Mouse (Mus musculus): ENCODE data around the gene Kcnj3. TPM values are rescaled to one million over a fixed set of nuclear protein-coding genes. Genes with fewer than 3 reads are reported as not detected.
"Not testable (repeated sequence)": the region's sequence is repeated elsewhere in the genome, so short reads cannot be mapped to it uniquely, and the experiment has no call there.

Kcnj3 gene
- polyA plus RNA-seq, 1 experiment: not detected

DNA sequence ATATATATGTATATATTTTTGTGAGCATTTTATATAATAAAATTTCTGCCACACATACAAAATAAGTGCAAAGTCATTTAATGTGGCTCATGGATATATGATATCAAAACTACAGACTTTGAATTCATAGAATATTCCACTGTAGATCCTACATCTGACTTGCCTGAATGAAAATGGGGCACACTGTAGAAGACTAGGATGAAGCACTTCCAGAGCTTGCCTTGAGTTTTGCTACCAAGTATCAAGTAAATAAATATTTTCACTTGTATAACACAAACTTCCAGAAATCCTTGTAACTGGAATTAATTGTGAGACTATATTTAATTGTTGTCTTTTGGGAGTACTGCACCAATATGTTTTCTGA, 44.8 kb downstream of the Kcnj3 start:
- Histone ChIP-seq H3K4me3 (no peak overlapping the region), H3K79me2 (ENCODE audit: control insufficient read depth, insufficient read depth) (no peaks in the 10 kb centered on the region), H3K4me2 (ENCODE audit: low read depth) (peak overlapping the region; percentile 42), H3K27me3 (ENCODE audit: control insufficient read depth, insufficient read depth, insufficient read length) (no peaks in the 10 kb centered on the region), H3ac (ENCODE audit: control insufficient read depth, insufficient read length) (no peak overlapping the region), H3K36me3 (ENCODE audit: control insufficient read depth, insufficient read depth) (no peaks in the 10 kb centered on the region)
- TF ChIP-seq MYOG (IDR thresholded peaks at IDR 0.05; ENCODE audit: control insufficient read depth in 1 of 3, insufficient read depth in 1 of 3, insufficient read length in 2 of 3, low read depth in 2 of 3) (no peak), USF1 (IDR thresholded peaks at IDR 0.05; ENCODE audit: low read depth) (no peak)

DNA sequence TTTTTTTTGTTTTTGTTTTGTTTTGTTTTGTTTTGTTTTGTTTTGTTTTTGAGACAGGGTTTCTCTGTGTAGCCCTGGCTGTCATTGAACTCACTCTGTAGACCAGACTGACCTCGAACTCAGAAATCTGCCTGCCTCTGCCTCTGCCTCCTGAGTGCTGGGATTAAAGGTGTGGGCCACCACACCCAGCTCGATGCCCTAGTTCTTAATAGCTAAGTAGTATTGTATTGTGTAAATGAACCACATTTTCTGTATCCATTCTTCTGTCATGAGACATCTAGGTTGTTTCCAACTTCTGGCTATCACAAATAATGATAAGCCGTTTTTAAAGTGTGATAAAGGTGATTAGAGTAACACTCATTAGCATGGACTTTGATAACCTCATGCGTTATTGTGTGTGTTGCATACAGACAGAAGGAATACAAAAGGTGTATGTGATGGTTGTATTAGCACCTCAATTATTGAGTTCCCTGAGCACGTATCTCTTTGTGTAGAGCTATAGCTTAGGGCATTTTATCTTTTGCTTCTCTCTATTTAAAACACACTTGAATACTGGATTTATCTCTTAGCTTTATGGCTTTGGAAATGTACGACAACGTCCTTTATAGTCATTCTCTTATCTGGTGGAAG, 49.8 kb downstream of the Kcnj3 start:
- H3K79me2 ChIP-seq (ENCODE audit: control insufficient read depth, insufficient read depth); H3K4me3 ChIP-seq; H3K4me2 ChIP-seq (ENCODE audit: low read depth); H3K27me3 ChIP-seq (ENCODE audit: control insufficient read depth, insufficient read depth, insufficient read length); H3K36me3 ChIP-seq (ENCODE audit: control insufficient read depth, insufficient read depth); H3ac ChIP-seq (ENCODE audit: control insufficient read depth, insufficient read length): not testable (repeated sequence)

DNA sequence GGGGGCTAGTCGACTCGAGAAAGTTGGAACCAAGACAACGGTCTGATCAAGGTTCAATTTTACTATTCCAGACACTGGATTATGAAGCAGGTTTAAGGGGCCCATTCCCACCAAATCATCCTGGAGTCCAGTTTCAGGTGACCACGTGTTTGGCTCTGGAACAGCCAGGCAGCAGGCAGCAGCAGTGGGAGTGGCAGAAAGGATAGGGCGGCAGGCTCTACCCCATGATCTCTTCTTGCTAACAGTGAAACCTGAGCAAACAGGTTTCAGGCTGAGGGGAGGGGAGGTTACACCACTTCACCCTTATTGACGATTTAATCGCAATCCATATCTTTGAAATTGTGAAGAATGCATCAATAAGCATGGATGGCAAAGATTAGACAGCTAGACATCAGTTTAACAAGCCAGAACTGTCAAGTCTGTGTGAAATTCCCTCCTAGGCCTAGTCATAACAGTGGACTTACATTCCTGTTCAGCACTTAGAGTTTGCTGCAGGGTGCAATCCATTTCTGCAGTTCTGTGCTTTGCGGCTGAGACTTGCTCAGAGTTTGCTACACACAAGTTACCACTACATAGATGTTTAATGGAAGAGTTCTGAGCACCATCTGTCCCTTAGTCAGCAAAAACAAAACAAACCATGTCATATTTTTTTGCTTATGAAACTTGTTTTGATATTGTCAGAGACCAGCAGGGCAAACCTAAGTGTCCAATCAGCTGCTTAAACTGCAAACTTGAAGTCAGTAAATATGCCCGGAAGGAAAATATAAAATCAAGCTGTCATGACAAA, 67.8 kb downstream of the Kcnj3 start:
- no peak overlapping the region for H3K4me3 ChIP-seq
- H3K36me3 ChIP-seq (ENCODE audit: control insufficient read depth, insufficient read depth): no peaks in the 10 kb centered on the region
- TF ChIP-seq MYOG (IDR thresholded peaks at IDR 0.05; ENCODE audit: control insufficient read depth in 1 of 3, insufficient read depth in 1 of 3, insufficient read length in 2 of 3, low read depth in 2 of 3) (no peak), SRF (IDR thresholded peaks at IDR 0.05; ENCODE audit: control insufficient read depth, insufficient read length, low read depth) (no peak), POLR2AphosphoS2 (IDR thresholded peaks at IDR 0.05; ENCODE audit: insufficient read length, low read depth) (no peak), USF1 (IDR thresholded peaks at IDR 0.05; ENCODE audit: low read depth) (no peak), TCF12 (IDR thresholded peaks at IDR 0.05; ENCODE audit: insufficient read depth, poor library complexity, severe bottlenecking) (no peak), REST (IDR thresholded peaks at IDR 0.05; ENCODE audit: insufficient read depth, insufficient read length) (no peak), E2F4 (IDR thresholded peaks at IDR 0.05; ENCODE audit: insufficient read depth) (no peak)
- no peaks in the 10 kb centered on the region for H3K27me3 ChIP-seq (ENCODE audit: control insufficient read depth, insufficient read depth, insufficient read length)
- no peak overlapping the region for H3ac ChIP-seq (ENCODE audit: control insufficient read depth, insufficient read length)
- no peak overlapping the region for H3K4me2 ChIP-seq (ENCODE audit: low read depth)
- H3K79me2 ChIP-seq (ENCODE audit: control insufficient read depth, insufficient read depth): no peaks in the 10 kb centered on the region

DNA sequence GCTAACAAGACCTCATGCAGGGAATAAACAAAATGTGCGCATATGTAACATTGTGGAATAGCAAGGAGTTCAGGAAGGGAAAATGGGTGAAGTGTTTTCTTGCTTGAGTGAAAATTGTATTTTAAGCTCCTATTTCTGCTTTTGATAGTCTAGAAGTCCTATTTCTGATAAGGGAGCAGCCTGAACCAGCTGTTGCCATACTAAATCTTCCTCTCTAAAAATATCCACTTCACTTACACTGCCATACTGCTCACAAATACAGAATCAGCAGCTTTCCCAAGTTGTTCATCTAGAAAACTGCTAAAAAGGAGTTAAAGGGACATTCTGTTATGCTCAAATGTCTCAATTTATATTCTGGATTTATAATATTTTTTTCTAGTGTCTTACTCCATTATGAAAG, 69.9 kb downstream of the Kcnj3 start:
- Histone ChIP-seq H3K4me3 (no peak overlapping the region), H3K27me3 (ENCODE audit: control insufficient read depth, insufficient read depth, insufficient read length) (no peaks in the 10 kb centered on the region), H3K36me3 (ENCODE audit: control insufficient read depth, insufficient read depth) (no peaks in the 10 kb centered on the region), H3K4me2 (ENCODE audit: low read depth) (no peak overlapping the region), H3ac (ENCODE audit: control insufficient read depth, insufficient read length) (no peak overlapping the region), H3K79me2 (ENCODE audit: control insufficient read depth, insufficient read depth) (no peaks in the 10 kb centered on the region)
- TF ChIP-seq MYOG (IDR thresholded peaks at IDR 0.05; ENCODE audit: control insufficient read depth in 1 of 3, insufficient read depth in 1 of 3, insufficient read length in 2 of 3, low read depth in 2 of 3) (peak in 1 of 3 experiments; percentile 30), REST (IDR thresholded peaks at IDR 0.05; ENCODE audit: insufficient read depth, insufficient read length) (no peak)

DNA sequence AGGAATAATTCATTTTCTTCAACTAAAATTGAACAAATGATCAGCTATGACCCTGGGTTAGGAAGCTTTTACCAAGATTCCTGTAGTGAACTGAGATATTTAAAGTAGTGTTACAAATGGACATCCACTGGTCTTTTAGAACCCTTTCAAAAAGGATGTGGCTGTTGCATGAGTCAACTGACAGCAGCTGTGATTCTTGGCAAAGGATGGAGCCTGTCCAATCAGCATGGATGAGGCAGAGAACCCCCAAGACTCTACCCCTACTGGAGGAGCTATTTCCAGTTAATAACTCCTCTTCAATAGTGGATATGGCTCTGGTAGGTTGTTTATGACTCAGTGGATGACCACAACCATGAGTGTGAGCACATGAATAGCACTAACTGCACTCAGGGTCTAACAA, 81.5 kb downstream of the Kcnj3 start:
- TF ChIP-seq MYOD1 (IDR thresholded peaks at IDR 0.05; ENCODE audit: control insufficient read depth in 1 of 3, insufficient read length in 2 of 3, low read depth in 2 of 3) (peak; percentile 9 to 77 (median 68)), TCF12 (IDR thresholded peaks at IDR 0.05; ENCODE audit: insufficient read depth, poor library complexity, severe bottlenecking) (no peak), TCF3 (IDR thresholded peaks at IDR 0.05; ENCODE audit: insufficient read length, low read depth) (no peak), MYOG (IDR thresholded peaks at IDR 0.05; ENCODE audit: control insufficient read depth in 1 of 3, insufficient read depth in 1 of 3, insufficient read length in 2 of 3, low read depth in 2 of 3) (peak in 2 of 3 experiments; percentile 41 to 80), SRF (IDR thresholded peaks at IDR 0.05; ENCODE audit: control insufficient read depth, insufficient read length, low read depth) (no peak)
- no peaks in the 10 kb centered on the region for H3K79me2 ChIP-seq (ENCODE audit: control insufficient read depth, insufficient read depth)

DNA sequence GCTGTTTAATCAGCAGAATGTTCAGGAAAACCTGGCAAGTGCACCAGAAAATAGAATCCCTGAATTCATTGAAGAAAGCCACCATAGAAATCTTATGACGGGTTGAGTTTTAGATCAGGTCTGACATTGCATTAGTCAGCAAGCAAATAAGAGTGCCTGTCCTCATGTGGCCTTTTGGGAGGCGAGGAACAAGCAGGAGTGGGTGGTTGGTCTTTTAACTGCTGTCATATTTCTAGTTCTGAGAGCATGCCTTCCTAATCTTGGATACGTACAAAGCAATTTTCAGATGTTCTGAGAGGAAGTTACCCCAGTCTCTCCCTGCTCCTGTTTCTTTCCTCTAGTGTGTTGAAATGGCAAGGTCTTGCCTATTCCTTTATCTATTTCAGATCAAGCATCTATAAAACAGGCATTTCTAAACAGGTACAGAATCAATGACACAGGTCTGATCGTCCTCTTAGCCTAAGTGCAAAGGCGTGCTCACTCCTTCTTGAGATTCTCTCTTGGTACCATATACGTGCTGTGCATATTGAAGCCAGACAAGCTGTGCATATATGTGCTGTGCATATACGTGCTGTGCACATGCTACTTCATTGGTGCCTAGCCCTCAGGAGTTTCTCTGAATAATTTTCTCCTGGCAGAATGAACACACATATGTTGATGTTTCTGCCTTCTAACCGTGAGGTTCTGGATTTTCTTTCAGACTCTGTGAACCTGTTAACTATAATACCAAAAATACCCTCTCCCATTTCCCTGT, 97.1 kb downstream of the Kcnj3 start:
- no peak overlapping the region for H3ac ChIP-seq (ENCODE audit: control insufficient read depth, insufficient read length)
- H3K27me3 ChIP-seq (ENCODE audit: control insufficient read depth, insufficient read depth, insufficient read length): no peaks in the 10 kb centered on the region
- no peak overlapping the region for H3K4me2 ChIP-seq (ENCODE audit: low read depth)
- H3K4me3 ChIP-seq: no peak overlapping the region
- no peaks in the 10 kb centered on the region for H3K36me3 ChIP-seq (ENCODE audit: control insufficient read depth, insufficient read depth)
- no peak for TF ChIP-seq REST (IDR thresholded peaks at IDR 0.05; ENCODE audit: insufficient read depth, insufficient read length)
- TF ChIP-seq MYOD1 (IDR thresholded peaks at IDR 0.05; ENCODE audit: control insufficient read depth in 1 of 3, insufficient read length in 2 of 3, low read depth in 2 of 3): no peak
- TF ChIP-seq E2F4 (IDR thresholded peaks at IDR 0.05; ENCODE audit: insufficient read depth): no peak
- no peak for TF ChIP-seq USF1 (IDR thresholded peaks at IDR 0.05; ENCODE audit: low read depth)
- TF ChIP-seq MAX (IDR thresholded peaks at IDR 0.05; ENCODE audit: low read depth): no peak
- TF ChIP-seq TCF12 (IDR thresholded peaks at IDR 0.05; ENCODE audit: insufficient read depth, poor library complexity, severe bottlenecking): no peak
- no peak for TF ChIP-seq CEBPB (IDR thresholded peaks at IDR 0.05; ENCODE audit: insufficient read depth, poor library complexity, severe bottlenecking)
- no peak for TF ChIP-seq MYOG (IDR thresholded peaks at IDR 0.05; ENCODE audit: control insufficient read depth in 1 of 3, insufficient read depth in 1 of 3, insufficient read length in 2 of 3, low read depth in 2 of 3)
- no peak for TF ChIP-seq TCF3 (IDR thresholded peaks at IDR 0.05; ENCODE audit: insufficient read length, low read depth)
- no peak for TF ChIP-seq POLR2AphosphoS2 (IDR thresholded peaks at IDR 0.05; ENCODE audit: insufficient read length, low read depth)
- no peak for TF ChIP-seq POLR2A (IDR thresholded peaks at IDR 0.05; ENCODE audit: insufficient read length, low read depth)
- TF ChIP-seq SRF (IDR thresholded peaks at IDR 0.05; ENCODE audit: control insufficient read depth, insufficient read length, low read depth): no peak
- no peaks in the 10 kb centered on the region for H3K79me2 ChIP-seq (ENCODE audit: control insufficient read depth, insufficient read depth)

More for the DNA sequence above, 81.5 kb downstream of the Kcnj3 start:
- no peak overlapping the region for H3K4me3 ChIP-seq
- peak overlapping the region; percentile 33 for H3K4me2 ChIP-seq (ENCODE audit: low read depth)
- H3ac ChIP-seq (ENCODE audit: control insufficient read depth, insufficient read length): no peak overlapping the region
- H3K36me3 ChIP-seq (ENCODE audit: control insufficient read depth, insufficient read depth): no peaks in the 10 kb centered on the region
- H3K27me3 ChIP-seq (ENCODE audit: control insufficient read depth, insufficient read depth, insufficient read length): no peaks in the 10 kb centered on the region
